Mouse (Mus musculus): ENCODE results near the gene Isg15.

Gene Isg15

DNA sequence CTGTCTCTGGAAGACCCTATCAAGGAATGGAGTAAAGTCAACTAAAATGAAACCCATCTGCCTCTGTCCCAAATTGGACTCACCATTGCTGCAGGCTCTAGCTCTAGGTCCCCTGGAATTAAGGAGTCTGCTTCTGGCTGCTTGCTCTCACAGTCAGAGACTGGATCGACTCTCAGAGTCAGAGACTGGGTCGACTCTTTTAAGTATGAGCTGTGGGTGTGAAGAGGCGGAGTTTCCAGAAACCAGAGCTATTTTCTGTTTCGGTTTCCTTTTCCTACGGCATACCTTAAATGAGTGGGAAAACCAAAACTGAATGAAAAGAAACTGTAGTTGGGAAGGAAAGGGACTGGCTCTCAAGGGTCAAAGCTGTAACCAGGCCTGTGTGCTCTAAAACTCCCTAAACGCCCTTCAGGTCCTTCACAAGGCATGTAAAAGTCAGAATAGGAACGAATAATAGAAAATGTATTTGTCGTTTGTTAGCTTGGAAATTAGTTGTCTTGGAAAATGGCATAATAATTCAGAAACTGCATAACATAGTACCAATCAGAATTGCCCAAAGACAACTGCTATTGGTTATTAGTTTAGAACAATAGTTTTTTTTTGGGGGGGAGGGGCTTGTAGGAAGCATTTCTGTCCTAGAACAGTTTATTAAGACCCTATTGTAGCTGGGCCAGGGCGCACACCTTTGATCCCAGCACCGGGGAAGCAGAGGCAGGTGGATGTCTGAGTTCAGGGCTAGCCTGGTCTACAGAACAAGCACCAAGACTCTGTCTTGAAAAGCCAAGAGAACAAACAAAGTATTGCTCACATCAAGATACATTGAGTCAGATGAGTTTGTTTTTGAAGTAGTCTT lies at the start of gene Isg15:
Isg15 (minus strand) TSS at position 196 of the 853 bp plus-strand sequence.
- 51% methylated on average over 10 of the region's 10 CpGs for WGBS

DNA sequence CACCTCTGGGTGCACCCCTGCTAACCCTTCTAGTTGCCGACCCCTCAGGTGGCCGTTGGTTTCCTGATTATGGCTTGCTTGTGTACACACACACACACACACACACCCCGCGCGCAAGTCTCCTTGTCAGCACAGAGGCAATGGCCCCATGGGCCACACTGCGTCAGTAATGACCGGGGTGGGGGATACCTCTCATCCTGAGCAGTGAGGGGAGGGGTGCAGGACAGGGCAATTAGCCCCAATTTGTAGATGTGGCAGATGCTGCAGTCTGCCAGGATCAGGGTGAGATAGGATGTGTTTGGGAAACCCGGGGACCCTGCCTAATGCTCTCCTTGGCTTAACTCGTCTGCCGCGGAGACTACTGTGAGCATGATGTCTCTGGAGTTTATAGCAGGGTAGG lies 48.9 kb upstream of the Isg15 start:
- 66% methylated on average over 11 of the region's 11 CpGs for WGBS

DNA sequence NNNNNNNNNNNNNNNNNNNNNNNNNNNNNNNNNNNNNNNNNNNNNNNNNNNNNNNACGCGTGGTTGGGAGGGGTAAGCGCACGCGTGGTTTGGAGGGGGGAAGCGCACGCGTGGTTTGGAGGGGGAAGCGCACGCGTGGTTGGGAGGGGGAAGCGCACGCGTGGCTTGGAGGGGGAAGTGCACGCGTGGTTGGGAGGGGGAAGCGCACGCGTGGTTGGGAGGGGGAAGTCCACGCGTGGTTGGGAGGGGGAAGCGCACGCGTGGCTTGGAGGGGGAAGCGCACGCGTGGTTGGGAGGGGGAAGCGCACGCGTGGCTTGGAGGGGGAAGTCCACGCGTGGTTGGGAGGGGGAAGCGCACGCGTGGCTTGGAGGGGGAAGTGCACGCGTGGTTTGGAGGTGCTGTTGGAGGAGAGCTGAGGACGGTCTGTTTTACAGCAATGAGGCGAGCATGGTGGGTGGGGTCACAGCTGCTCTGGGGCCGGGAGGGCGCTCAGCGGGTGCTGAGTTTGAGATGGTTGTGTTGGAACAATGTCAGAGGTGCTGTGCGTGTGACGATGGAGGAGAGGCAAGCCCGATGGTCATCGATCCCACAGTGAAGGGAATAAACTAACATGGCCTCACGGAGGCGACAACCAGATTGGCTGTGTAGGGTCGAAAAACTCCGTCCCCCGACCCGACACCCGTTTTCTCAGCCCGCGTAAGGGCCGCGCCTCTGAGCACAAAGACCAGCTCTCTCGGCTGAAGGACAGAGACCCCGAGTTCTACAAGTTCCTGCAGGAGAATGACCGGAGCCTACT lies 36.2 kb upstream of the Isg15 start:
- 22% methylated on average over 57 of the region's 60 CpGs for WGBS

DNA sequence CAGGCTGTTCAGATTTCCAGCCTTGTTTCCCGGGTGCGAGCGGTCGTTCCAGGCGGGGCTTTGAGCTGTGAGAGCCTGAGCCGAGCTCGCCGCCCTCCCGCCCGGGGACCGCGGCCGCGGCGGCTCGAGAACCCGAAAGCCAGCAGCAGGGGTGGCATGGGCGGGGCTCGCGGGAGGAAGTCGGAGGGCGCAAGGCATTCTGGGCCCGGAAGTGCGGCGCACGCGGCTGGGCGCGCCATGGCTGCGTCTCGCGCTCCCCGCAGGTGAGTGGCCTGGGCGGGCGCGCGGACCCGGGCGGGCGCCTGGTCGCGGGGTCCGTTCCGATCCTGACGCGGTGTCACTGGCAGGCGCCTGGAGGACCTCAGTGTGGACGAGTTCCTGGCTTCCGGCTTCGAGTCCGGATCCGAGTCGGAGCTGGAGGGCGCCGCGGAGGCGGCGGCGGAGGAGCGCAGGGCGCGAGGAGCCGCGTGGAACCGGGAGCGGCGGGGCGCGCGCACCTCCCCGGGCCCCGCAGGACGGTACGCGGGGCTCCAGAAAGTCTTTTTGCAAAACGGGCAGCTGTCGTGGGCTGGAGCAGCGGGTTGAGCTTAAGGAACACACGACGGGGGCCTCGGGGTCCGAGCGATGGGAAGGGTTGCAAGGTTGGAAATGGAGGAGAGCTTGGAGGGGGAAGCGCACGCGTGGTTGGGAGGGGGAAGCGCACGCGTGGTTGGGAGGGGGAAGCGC lies 35.4 kb upstream of the Isg15 start, which contains the start of gene Noc2l:
Noc2l (plus strand) TSS at position 203 of the 726 bp plus-strand sequence.
- WGBS, result under 1% methylated on average over 90 of the region's 90 CpGs

DNA sequence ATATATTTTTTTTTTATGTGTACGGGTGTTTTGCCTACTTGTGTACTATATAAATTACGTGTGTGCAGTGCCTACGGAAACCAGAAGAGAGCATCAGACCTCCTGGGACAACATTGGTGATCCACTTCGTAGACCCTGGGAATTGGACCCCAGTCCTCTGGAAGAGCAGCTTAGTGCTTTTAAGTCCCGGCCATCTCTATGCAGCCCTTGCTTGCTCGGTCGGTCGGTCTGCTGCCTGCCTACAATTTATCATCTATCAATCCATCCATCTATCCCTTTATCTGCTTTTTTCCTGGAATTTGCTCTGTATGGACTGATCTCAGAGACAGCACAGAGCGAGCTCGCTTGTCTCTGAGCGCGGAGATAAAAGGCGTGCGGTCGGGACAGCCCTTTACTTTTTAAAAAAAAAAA lies 34.7 kb upstream of the Isg15 start:
- under 1% methylated on average over 15 of the region's 15 CpGs for whole genome bisulfite sequencing

DNA sequence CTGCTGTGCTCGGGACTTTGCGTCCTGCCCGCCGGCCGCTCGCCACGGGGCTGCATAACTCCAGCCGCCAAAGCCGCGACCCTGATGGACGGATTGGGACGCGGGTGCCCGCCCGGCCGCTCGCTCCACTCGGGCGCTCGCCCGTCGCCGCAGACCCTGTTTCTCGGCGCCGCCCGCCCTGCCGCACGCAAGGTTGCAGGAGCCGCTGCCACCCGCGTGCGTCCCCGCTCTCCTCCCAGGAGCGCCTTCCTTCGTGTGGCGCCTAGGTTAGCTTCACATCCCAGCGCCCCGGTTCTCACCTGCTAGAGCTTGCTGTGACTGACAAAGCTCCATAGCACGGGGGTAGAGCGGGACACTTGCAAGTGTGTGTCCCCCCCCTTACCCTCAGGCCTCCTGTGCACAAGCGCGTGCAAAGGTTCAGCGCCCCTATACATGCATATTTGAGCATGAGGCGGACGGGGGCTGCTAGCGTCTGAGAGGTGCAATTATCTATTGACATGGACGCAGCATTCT lies 34.1 kb upstream of the Isg15 start, which contains the start of gene Plekhn1:
Plekhn1 (minus strand) TSS at position 157 of the 513 bp plus-strand sequence.
- WGBS, result 1% methylated on average over 42 of the region's 48 CpGs

DNA sequence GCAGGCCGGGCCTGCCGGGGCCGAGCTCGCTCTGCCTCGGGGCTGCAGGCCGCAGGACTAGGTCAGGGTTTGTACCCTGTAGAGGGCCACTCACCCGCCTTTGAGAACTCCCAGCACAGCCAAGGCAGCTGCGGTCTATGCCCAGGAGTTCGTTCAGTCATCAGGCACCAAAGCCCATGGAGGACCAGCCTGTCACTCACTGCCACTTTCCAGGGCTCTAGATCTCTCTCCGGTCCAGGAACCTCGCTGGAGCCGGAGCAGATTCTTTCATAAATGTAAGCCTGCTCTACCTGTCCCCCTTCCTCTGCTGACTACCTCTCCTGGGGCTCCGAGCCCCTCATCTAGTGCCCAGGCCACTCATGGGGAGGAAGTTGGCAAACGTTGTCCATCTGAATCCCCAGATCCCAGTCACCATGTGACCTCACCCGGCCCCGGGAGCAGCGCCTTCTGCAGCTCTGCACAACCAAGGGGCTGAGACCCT lies 33.4 kb upstream of the Isg15 start:
- whole genome bisulfite sequencing, result 7% methylated on average over 17 of the region's 17 CpGs

DNA sequence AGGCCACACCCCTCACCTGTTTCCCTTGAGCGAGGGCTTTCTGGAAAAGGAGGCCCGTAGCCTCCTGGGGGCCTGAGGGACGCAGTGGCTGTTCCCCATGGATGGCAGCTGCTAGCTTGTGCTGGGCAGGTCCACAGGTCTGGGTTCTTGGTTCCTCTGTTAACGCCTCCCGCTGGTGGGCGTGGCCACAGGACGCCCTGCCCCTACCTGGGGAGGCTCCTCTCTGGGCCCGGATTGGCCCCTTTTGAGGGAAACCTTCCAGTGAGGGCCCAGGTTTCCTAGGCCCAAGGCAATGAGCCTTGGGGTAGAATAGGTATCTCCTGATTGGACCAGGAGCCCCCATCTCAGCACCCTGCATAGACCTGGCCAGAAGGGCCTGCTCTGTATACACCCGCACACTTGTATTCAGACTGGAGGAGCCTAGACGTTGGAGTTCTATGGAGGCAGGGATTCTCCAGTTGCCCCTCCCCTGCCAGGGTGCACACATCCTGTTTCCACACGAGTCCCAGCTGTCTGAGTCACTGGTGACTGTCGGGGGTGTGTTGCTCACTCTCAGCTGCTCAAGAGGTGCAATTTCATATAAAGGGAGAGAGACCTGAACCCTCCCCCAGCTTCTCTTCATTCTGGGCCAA lies 27.9 kb upstream of the Isg15 start:
- WGBS, result 25% methylated on average over 12 of the region's 12 CpGs

DNA sequence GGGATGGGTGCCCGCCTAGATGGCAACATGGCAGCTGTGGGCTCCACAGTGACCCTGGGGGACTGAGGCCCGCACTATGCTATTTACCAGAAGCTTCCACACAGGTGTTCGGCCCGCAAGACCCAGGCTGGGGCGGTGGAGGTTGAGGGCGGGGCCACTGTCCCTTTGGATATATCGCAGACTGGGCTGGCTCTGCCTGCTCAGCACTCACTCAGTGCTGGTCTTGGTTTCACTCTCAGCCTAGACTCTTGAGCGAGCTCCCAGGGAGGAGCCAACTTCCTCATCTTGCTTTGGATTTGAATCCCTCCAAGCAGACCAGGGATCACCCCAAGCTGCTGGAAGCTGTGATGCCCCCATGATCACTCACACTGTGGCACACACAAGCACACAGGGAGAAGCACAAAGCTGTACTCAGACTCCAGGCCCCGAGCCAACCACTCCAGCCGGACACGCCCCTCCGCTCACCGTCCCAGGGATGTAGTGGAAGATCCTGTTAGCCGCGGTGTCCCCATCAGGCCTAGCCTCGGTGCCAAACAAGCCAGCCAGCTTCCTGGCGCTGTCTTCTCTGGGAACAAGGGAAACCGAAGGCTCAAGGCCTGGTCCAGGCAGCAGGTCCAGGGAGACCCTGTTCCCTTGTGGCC lies 27.3 kb upstream of the Isg15 start:
- WGBS, result 48% methylated on average over 18 of the region's 18 CpGs

DNA sequence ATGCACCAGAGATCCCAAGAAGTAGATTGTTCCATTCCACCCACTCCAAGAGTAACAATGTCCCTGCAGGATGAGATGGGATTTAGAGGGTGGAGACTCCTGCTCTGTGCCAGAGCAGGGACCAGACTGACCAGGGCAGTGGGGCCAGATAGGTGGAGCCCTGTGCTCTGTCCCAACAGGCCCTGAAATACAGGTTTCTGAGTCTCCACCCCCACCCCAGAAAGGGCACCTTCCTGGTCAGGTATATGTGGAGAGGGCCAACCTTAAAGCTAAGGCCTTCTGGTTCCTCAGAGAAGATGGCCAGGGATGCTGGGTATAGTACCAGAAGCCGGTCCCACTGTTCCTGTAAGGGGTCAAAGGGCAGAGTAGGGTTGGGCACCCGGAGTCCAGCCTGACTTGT lies 23.7 kb upstream of the Isg15 start:
- WGBS, result 89% methylated on average over 2 of the region's 2 CpGs

DNA sequence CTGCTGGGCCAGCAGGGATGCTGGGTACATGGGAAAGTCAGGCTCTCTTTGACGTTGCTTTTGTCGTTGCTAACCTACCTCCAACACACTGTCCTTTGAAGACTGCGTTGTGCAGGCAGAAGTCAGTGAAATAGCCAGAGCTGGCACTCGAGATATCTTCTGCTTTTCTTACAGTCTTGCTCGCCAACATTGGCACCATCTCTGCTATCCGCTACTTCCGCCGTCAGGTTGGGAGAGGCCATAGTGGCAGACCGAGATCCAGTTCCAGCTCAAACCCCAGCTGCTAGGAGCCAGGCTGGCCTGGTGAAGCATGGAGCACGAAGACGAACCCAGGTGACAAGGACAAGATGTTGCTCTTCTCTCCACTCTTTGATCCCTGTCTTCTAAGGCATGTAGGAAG lies 19.3 kb upstream of the Isg15 start:
- 88% methylated on average over 11 of the region's 11 CpGs for WGBS

DNA sequence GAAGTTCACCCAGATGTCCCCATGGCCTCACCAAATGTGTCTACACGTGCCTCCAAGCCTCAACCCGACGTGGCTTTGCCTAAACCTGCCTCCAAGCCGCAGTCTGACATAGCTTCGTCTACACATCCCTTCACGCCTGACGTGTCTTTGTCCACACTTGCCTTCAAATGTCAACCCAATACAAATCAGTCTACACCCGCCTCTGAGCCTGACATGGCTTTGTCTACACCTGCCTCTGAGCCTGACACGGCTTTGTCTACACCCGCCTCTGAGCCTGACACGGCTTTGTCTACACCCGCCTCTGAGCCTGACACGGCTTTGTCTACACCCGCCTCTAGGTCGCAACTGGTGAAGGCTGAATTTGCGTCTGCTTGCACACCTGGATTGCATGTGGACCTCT lies 17.2 kb upstream of the Isg15 start:
- 89% methylated on average over 16 of the region's 16 CpGs for WGBS

DNA sequence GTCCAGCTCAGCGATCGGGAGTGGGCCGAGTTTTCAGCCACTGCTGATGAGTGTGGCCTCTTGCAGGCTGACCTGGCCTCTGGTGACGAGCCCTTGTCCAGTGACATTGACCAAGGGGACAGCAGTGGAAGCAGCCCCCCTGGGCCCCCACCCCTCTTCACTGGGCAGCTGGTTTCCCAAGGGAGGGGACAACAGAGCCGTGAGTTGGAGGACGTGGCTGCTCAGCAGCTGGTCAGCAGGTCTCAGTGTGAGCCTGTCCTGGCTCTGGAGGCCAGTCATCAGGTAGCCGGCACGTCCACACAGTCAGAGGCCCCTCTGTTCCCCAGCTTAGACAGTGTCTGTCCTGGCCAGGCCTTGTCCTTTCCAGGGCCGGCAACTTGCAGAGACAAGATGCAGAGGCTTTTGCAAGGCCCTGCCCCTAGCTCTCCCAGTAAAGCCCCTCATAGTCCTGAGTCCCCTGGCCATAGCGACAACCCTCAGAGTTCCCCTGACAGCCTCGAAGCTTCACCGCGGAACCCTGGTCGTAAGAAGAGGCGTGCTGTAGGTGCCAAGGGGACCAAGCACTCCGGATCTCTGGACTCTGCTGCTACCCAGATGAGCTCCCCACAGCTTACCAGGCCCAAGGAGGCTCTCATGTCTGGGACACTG lies 16.5 kb upstream of the Isg15 start:
- WGBS, result 85% methylated on average over 16 of the region's 16 CpGs

DNA sequence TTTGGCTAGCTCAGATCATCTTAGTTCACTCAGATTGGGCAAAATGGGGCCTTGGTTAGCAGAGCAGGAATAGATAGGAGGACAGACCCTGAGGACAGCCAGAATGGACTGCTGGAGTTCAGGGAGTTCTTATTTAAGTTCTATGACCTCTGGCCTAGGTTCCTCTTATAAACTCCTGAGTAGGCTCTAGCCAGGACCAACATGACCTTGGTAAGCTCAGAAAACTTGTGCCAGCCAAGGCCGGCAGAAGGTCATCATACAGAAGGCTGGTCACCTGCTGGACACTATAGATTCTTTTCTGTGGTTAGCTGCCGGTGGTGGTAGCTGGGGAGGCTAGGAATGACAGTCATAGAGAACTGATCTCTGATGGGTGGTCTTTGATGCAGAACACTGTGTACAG lies 15.6 kb upstream of the Isg15 start:
- 93% methylated on average over 2 of the region's 2 CpGs for WGBS

DNA sequence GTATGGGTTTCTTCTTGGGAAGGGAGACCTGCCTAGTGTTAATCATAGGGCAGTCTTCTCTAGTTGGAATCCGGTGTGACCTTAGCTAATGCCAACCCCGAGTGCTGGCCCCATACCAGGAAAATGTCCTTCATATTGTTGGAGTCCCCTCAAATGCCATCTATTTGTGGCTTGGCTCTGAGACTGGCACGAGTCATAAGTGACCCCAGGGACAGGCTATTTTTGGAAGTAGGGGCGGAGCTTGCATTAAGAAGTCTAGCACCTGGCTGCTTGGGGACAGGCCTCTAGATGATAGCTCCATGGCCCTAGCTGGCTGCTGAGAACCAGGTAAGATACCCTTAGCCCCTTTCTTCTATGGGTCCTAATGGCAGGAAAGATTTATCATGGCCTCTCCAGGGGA lies 15.0 kb upstream of the Isg15 start, which contains the start of gene Perm1:
Perm1 (plus strand) TSS at position 220 of the 400 bp plus-strand sequence.
- 72% methylated on average over 4 of the region's 4 CpGs for WGBS

DNA sequence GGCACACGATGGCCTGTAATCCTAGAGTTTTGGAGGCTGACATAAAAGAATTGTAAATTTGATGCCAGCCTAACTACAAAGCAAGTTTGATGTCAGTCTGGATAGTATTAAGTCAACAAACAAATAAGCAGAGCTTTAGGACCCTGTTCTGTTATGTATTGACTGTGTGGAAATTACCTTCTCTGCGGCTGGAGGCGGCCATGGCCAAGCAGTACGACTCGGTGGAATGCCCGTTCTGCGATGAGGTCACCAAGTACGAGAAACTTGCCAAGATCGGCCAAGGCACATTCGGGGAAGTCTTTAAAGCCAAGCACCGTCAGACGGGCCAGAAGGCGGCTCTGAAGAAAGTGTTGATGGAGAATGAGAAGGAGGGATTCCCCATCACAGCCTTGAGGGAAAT lies 12.5 kb upstream of the Isg15 start:
- WGBS, result 92% methylated on average over 13 of the region's 13 CpGs

DNA sequence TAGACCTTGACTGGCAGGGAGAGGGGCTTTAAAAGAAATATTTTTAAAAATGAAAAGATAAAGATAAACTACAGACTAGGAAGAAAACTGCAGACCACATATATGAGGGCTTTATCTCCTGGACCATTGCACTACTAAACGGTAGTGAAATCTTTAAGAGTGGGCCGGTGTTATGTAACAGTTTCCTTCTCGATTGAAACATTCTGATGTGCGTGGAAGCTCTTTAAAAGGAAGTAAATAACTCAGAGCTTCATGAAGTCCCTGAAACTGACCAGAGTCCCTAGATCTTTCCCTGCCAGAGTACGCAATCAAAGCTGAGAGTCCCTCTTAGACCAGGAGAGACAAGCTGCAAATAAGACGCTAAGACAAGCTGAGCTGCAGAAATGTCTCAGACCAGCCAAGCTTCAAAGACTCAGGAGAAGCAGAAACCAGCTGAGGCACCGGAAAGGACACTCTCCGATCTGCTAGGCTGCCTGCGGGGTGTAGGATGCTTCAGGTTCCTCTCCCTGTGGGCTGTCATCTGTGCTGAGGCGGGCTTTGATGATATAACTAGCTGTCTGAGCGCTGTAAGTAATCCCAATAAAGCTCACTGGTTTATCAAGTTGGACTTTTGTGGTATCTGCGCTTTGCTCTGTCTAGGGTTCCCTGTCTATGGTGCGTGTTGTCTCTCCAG lies 9.5 kb upstream of the Isg15 start:
- 72% methylated on average over 13 of the region's 13 CpGs for WGBS

DNA sequence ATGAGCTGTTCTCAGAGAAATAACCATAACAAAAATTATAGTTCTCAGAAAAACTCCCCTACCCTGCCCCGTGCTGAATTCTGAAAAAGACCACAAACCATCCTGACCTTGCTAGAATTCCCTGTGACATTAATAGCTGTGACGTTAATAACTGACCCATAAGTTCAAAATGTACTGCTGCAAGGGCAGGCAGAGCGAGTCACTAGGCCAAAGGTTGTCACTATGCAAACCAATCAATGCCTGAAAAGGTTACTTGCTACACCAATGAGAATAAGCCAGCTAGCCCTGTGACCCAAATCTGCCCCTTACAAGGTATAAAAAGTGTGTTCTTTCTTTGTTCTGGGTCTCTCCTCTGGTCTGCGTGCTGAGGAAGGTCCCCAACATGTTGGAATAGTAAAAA lies 8.3 kb upstream of the Isg15 start:
- WGBS, result 96% methylated on average over 4 of the region's 4 CpGs

DNA sequence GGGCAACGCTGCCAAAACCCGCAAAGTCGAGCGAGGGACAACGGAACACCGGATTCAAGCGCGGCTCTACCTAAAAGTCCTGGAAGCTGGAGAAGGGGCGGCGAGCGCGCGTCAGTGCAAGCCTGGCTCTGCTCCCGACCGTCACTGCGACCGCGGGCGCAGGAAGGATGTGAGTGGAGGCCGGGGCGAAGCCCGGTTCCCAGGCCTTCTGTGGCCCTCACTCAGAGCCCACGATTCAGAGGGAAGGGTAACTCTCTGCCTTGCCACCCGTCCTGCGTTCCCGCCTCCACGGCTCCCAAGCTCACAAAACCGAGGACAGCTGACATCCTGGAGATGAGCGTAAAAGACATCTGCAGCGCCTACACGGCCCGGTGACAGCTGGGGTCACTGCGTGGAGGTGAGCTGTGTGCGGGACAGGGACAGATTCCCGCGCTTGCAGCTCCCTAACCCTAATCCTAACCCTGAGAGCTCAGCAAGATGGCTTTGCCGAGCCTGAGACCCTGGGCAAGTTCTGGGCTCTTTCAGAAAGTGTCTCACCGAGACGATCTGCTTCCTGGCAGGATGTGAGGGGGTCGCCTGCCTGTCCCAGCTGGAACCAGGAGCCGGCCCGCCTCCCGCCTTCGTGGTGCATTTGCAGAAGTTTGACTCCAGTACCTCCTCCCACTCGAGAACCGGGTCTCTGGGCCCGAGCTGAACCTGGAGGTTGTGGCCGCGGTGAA lies 3.0 kb upstream of the Isg15 start:
- under 1% methylated on average over 49 of the region's 49 CpGs for WGBS

Data from cerebral cortex, adult 2 months (tissue).